Mouse (Mus musculus): ENCODE measurements around the gene Ptchd1. TPM values are rescaled to one million over a fixed set of nuclear protein-coding genes. Genes with fewer than 3 reads are reported as not detected.

Gene Ptchd1
- total RNA-seq, 2 experiments from 2014 or later: 0.21 TPM; not detected in 1

Other genes with a start within 250 kb of the Ptchd1 start
- gene Gm15155, start 927 bp upstream of the Ptchd1 start, total RNA-seq (2015): not detected in 2 replicates
- gene Gm15155, start 927 bp upstream of the Ptchd1 start, total RNA-seq (2017): not detected in 2 replicates

Measured in megakaryocyte progenitor cell, adult 5-6 weeks (primary cell).